Comparison of ENCODE assay signal across 16 mouse cellular contexts in the genomic region with DNA sequence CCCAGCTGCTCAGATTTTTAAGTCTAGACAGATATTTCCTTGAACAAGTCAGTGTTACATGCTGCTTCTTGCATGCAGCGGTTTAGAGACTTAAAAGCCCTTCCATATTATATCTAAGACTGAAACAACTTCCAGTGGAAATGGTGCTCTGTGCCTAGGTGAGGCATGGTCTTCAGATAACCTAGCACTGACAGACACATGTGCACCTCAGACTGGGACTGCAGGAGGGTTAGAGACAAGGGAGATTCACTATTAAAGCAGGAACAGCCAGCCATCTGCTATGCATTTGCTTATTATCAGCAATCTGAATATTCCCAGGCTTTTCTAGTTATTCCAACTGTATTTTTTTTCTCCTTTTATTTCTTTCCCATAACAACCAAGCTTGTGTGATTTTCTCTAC.
A peak's percentile ranks its signal among the peaks of the same experiment; 100 is the strongest.
DNase-seq lines count a peak whose midpoint lies in the region; ATAC-seq and TF ChIP-seq lines count a peak whose summit lies in the region.
"Had no signal": no experiment of that assay in that cellular context is flagged by ENCODE, and none has a peak within 500 bp of the region (broad histone marks: within the 10 kb centered on the region; RNA-seq: fewer than 3 reads in every experiment).

No protein-coding gene starts in this region.

- peak; percentile 57 for ATAC-seq in forebrain, embryonic 13.5 days
- no peak for ATAC-seq in forebrain, postnatal 0 days
- ATAC-seq in hindbrain, postnatal 0 days: no peak
- ATAC-seq in neural tube, embryonic 13.5 days (ENCODE audit: low read depth): peak; percentile 66; the same call in 1 of the 2 replicates
- ATAC-seq: inflammation-experienced regulatory T-cells, adult 6 months; liver, embryonic 12.5 days had no signal

- H3K27me3 ChIP-seq in forebrain, embryonic 13.5 days: no peaks in the 10 kb centered on the region
- no peaks in the 10 kb centered on the region for H3K27me3 ChIP-seq in forebrain, postnatal 0 days (ENCODE audit: insufficient read depth, low read length)
- H3K27me3 ChIP-seq in hindbrain, postnatal 0 days (ENCODE audit: insufficient read depth, low read length): no peaks in the 10 kb centered on the region
- H3K27me3 ChIP-seq in neural tube, embryonic 13.5 days: no peaks in the 10 kb centered on the region
- no peaks in the 10 kb centered on the region for H3K27me3 ChIP-seq in cerebellum, adult 2 months (ENCODE audit: control insufficient read depth, insufficient read depth, low read length)
- H3K27me3 ChIP-seq: kidney, embryonic 15.5 days; liver, embryonic 12.5 days; lung, embryonic 15.5 days had no signal

- DNase-seq in forebrain, postnatal 0 days: no peak
- DNase-seq in hindbrain, postnatal 0 days (ENCODE audit: low spot score): no peak
- DNase-seq in cerebellum, adult 2 months: no peak
- no peak for DNase-seq in kidney, postnatal 25 days
- no peak for DNase-seq in cerebellum, postnatal 4 days (ENCODE audit: low spot score in 2 of 2)
- DNase-seq: cerebellum, postnatal 14 days; gastrocnemius, postnatal 14 days; heart, postnatal 10 days; thymus, postnatal 25 days had no signal

- peaks cover 47% of the 10 kb centered on the region for H3K4me1 ChIP-seq in forebrain, embryonic 13.5 days
- H3K4me1 ChIP-seq in forebrain, postnatal 0 days (ENCODE audit: insufficient read depth): peaks cover 16% of the 10 kb centered on the region; the same call in 1 of the 2 replicates
- no peaks in the 10 kb centered on the region for H3K4me1 ChIP-seq in hindbrain, postnatal 0 days (ENCODE audit: insufficient read depth, low read length)
- peaks cover 29% of the 10 kb centered on the region for H3K4me1 ChIP-seq in neural tube, embryonic 13.5 days (replicated peaks)
- no peaks in the 10 kb centered on the region for H3K4me1 ChIP-seq in cerebellum, adult 2 months (ENCODE audit: control insufficient read depth, insufficient read depth, low read length)
- H3K4me1 ChIP-seq: heart, embryonic 10.5 days; kidney, embryonic 15.5 days; liver, embryonic 12.5 days; lung, embryonic 15.5 days had no signal

- H3K4me3 ChIP-seq in forebrain, embryonic 13.5 days: no peak overlapping the region
- no peak overlapping the region for H3K4me3 ChIP-seq in forebrain, postnatal 0 days (ENCODE audit: low read depth, low read length)
- H3K4me3 ChIP-seq in hindbrain, postnatal 0 days (ENCODE audit: low read length): no peak overlapping the region
- no peak overlapping the region for H3K4me3 ChIP-seq in neural tube, embryonic 13.5 days
- H3K4me3 ChIP-seq in cerebellum, adult 2 months (replicated peaks; ENCODE audit: insufficient read depth, low read depth, low read length): no peak overlapping the region
- H3K4me3 ChIP-seq: heart, embryonic 10.5 days; kidney, embryonic 15.5 days; liver, embryonic 12.5 days; lung, embryonic 15.5 days had no signal

- H3K9ac ChIP-seq in forebrain, embryonic 13.5 days: no peak overlapping the region
- no peak overlapping the region for H3K9ac ChIP-seq in forebrain, postnatal 0 days
- H3K9ac ChIP-seq in hindbrain, postnatal 0 days (replicated peaks; ENCODE audit: low read length): no peak overlapping the region
- H3K9ac ChIP-seq in neural tube, embryonic 13.5 days: no peak overlapping the region
- H3K9ac ChIP-seq: kidney, embryonic 15.5 days; liver, embryonic 12.5 days; lung, embryonic 15.5 days had no signal

- no peak overlapping the region; the same call in 1 of the 2 replicates for H3K4me2 ChIP-seq in forebrain, embryonic 13.5 days
- H3K4me2 ChIP-seq in forebrain, postnatal 0 days (ENCODE audit: low read depth): no peak overlapping the region
- H3K4me2 ChIP-seq in hindbrain, postnatal 0 days (ENCODE audit: low read depth, low read length): no peak overlapping the region
- no peak overlapping the region for H3K4me2 ChIP-seq in neural tube, embryonic 13.5 days
- H3K4me2 ChIP-seq: kidney, embryonic 15.5 days; liver, embryonic 12.5 days; lung, embryonic 15.5 days had no signal

- no peak for TF ChIP-seq POLR2A in cerebellum, adult 2 months (IDR thresholded peaks at IDR 0.05; ENCODE audit: borderline replicate concordance, insufficient read depth, low read length)

- TF ChIP-seq CTCF in forebrain, postnatal 0 days (IDR thresholded peaks at IDR 0.05; ENCODE audit: low read depth): no peak
- TF ChIP-seq CTCF in hindbrain, postnatal 0 days (IDR thresholded peaks at IDR 0.05; ENCODE audit: low read depth): no peak
- no peak for TF ChIP-seq CTCF in cerebellum, adult 2 months (IDR thresholded peaks at IDR 0.05; ENCODE audit: borderline replicate concordance, insufficient read depth, low read depth, low read length)

- no peaks in the 10 kb centered on the region for H3K36me3 ChIP-seq in forebrain, embryonic 13.5 days (ENCODE audit: poor library complexity, severe bottlenecking)
- no peaks in the 10 kb centered on the region for H3K36me3 ChIP-seq in forebrain, postnatal 0 days (ENCODE audit: insufficient read depth)
- no peaks in the 10 kb centered on the region for H3K36me3 ChIP-seq in hindbrain, postnatal 0 days (ENCODE audit: insufficient read depth, low read length)
- H3K36me3 ChIP-seq in neural tube, embryonic 13.5 days: no peaks in the 10 kb centered on the region
- H3K36me3 ChIP-seq: heart, embryonic 10.5 days; kidney, embryonic 15.5 days; liver, embryonic 12.5 days; lung, embryonic 15.5 days had no signal

- peak overlapping the region; percentile 88 for H3K27ac ChIP-seq in forebrain, embryonic 13.5 days
- peak overlapping the region; percentile 31; the same call in 1 of the 2 replicates for H3K27ac ChIP-seq in forebrain, postnatal 0 days (ENCODE audit: low read depth, low read length)
- peak overlapping the region; percentile 58 for H3K27ac ChIP-seq in hindbrain, postnatal 0 days
- peak overlapping the region; percentile 86 for H3K27ac ChIP-seq in neural tube, embryonic 13.5 days (replicated peaks)
- H3K27ac ChIP-seq in cerebellum, adult 2 months (ENCODE audit: insufficient read depth, low read length): no peak overlapping the region
- H3K27ac ChIP-seq: heart, embryonic 10.5 days; kidney, embryonic 15.5 days; liver, embryonic 12.5 days; lung, embryonic 15.5 days had no signal

- no peaks in the 10 kb centered on the region for H3K9me3 ChIP-seq in forebrain, embryonic 13.5 days (replicated peaks)
- no peaks in the 10 kb centered on the region for H3K9me3 ChIP-seq in forebrain, postnatal 0 days (ENCODE audit: low read length)
- H3K9me3 ChIP-seq in hindbrain, postnatal 0 days (ENCODE audit: low read length): no peaks in the 10 kb centered on the region
- no peaks in the 10 kb centered on the region for H3K9me3 ChIP-seq in neural tube, embryonic 13.5 days
- H3K9me3 ChIP-seq: heart, embryonic 10.5 days; kidney, embryonic 15.5 days; liver, embryonic 12.5 days; lung, embryonic 15.5 days had no signal

- WGBS in forebrain, embryonic 13.5 days: 73% methylated on average over 1 of the region's 1 CpGs
- 69% methylated on average over 1 of the region's 1 CpGs for WGBS in forebrain, postnatal 0 days
- WGBS in hindbrain, postnatal 0 days: 80% methylated on average over 1 of the region's 1 CpGs
- 83% methylated on average over 1 of the region's 1 CpGs for WGBS in neural tube, embryonic 13.5 days
- WGBS in cerebellum, adult 2 months: 90% methylated on average over 1 of the region's 1 CpGs

Comparison
In these comparisons a context has a peak if more than half of its experiments do, and no peak if none do; other contexts are left out.
1. ATAC-seq: peak in forebrain, embryonic 13.5 days (single experiment) and neural tube, embryonic 13.5 days (single experiment); none in forebrain, postnatal 0 days (single experiment) and hindbrain, postnatal 0 days (single experiment).